In the genomic region with DNA sequence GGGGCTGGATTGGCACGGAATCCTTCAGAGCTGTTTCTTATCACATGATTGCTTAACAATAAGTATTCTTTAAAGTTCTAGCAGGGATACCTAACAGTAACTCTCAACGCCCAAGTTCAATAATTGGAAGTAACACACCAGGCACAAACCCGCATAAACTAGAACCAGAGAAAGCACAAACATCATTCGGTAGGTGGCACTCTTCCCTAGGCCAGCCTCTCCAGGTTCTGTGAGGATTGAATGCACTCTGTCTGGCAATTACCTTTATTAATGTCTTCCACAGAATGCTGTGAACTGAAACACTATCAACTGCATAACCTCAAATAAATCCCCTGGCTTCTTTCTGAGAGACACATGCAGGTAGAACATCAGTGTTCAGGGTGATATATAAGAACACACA, we compare ENCODE assay signal across 8 mouse cellular contexts.
DNase-seq lines count a peak whose midpoint lies in the region; TF ChIP-seq lines count a peak whose summit lies in the region.

No protein-coding gene starts in this region.

- no peak overlapping the region for H3K4me3 ChIP-seq in gastrocnemius, adult 2 months

- no peak for DNase-seq in gastrocnemius, adult 2 months
- DNase-seq in gastrocnemius, postnatal 36 days = no peak
- peak; percentile 39 for DNase-seq in testis, postnatal 10 days (ENCODE audit: low spot score)
- no peak for DNase-seq in testis, postnatal 14 days (ENCODE audit: low spot score)
- DNase-seq in kidney, postnatal 4 days = peak; percentile 5 to 21
- DNase-seq in right cerebral cortex, postnatal 36 days (ENCODE audit: low spot score in 2 of 2) = peak; percentile 12 to 18
- no peak for DNase-seq in c-Kit-positive CD71-positive TER-119-positive erythroid progenitor cells, embryonic 14.5 days (ENCODE audit: low spot score)
- no peak for DNase-seq in gastrocnemius, postnatal 10 days

- intact Hi-C loops in gastrocnemius, adult 2 months (cut with DNase I) = no loop called here
- intact Hi-C loops in gastrocnemius, postnatal 36 days (cut with DNase I) = no loop called here

- TF ChIP-seq CTCF in gastrocnemius, adult 2 months (IDR thresholded peaks at IDR 0.05) = peak; percentile 47

- no peak overlapping the region for H3K27ac ChIP-seq in gastrocnemius, adult 2 months

Comparison
In these comparisons a context has a peak if more than half of its experiments do, and no peak if none do; other contexts are left out.
1. DNase-seq: peak in testis, postnatal 10 days (single experiment), kidney, postnatal 4 days (2 of 2) and right cerebral cortex, postnatal 36 days (2 of 2); none in gastrocnemius, adult 2 months (single experiment), gastrocnemius, postnatal 36 days (0 of 2), testis, postnatal 14 days (single experiment), c-Kit-positive CD71-positive TER-119-positive erythroid progenitor cells, embryonic 14.5 days (single experiment) and gastrocnemius, postnatal 10 days (single experiment).